Mouse (Mus musculus) bone marrow, adult 2 months (tissue): ENCODE measurements around the gene Trabd2b.

Source experiments
- CTCF ChIP-seq: fragments of 200-500 bp; IDR thresholded peaks from 2 replicates; pipeline ENCODE4 v1.5.1; 2011; ENCODE audit warnings: low read length, control low read depth; ENCODE audit not compliant: control insufficient read depth, insufficient read depth
- POLR2A ChIP-seq: fragments of 200-500 bp; IDR thresholded peaks from 2 replicates; pipeline ENCODE4 v1.6.1; 2011; ENCODE audit warnings: low read depth, mild to moderate bottlenecking, control low read depth, low read length, borderline replicate concordance; ENCODE audit not compliant: control insufficient read depth

GRCm38 (mm10) chr4:114647689-114648088 is 241.2 kb downstream of the Trabd2b start:
- TF ChIP-seq POLR2A (no peak), CTCF (peak; percentile 94)
